Mouse (Mus musculus): ENCODE data around the gene Fitm1. TPM values are rescaled to one million over a fixed set of nuclear protein-coding genes. Genes with fewer than 3 reads are reported as not detected.

The Fitm1 gene
- polyA plus RNA-seq, 1 experiment from 2014 or later: 0.26 TPM

DNA sequence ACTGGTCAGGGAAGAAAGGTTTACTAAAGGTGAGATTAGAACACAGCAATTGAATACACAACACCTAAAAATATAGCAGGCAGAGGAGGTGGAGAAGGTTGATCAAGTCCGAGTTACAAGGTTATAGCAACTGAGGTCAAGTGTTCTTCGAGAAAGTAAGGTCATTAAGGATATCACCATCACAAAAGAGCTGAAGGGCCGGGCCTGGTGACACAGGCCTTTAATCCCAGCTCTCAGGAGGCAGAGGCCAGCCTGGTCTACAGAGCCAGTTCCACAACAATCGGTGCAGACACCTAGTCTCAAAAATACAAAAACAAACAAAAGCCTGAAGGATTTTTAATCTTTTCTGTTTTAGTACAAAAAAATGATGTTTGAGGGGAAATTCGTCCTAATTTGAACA, 24.1 kb upstream of the Fitm1 start:
- no peak for ATAC-seq

DNA sequence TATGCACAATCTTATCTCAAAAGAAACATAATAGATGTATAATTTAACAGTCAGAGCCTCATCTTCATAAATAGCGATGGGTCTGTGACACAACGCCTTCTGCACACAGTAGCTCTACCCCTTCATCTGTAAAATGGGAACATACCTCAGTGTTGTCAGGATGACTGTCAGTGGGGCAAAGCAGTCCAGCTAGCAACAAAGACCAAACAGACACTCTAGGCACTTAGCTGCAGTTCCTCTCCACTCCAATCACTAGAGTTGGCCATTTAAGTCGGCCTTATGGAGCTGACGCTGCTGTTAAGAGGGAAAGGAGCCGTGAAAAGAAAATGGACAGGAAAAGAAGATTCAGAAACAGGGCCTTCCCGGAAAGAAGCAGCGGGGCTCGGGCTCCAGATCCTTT, 23.6 kb upstream of the Fitm1 start:
- no peak for ATAC-seq
- H3K9ac ChIP-seq (ENCODE audit: low read depth, low read length): no peak overlapping the region
- H3K36me3 ChIP-seq (ENCODE audit: control insufficient read depth, insufficient read depth, low read length): peaks cover 10% of the 10 kb centered on the region; the same call in 1 of the 2 replicates
- H3K27ac ChIP-seq (ENCODE audit: low read depth, low read length): no peak overlapping the region
- H3K4me1 ChIP-seq (ENCODE audit: control insufficient read depth, insufficient read depth, low read depth, low read length): no peaks in the 10 kb centered on the region; the same call in 1 of the 2 replicates
- H3K9me3 ChIP-seq (ENCODE audit: control insufficient read depth, low read length): no peaks in the 10 kb centered on the region
- H3K27me3 ChIP-seq (replicated peaks; ENCODE audit: control insufficient read depth, insufficient read depth, low read length): no peaks in the 10 kb centered on the region
- H3K4me2 ChIP-seq (ENCODE audit: low read length): no peak overlapping the region
- no peak overlapping the region for H3K4me3 ChIP-seq (ENCODE audit: low read length)
- WGBS: 85% methylated on average over 8 of the region's 8 CpGs

More for the DNA sequence above, 24.1 kb upstream of the Fitm1 start:
- Histone ChIP-seq H3K4me2 (ENCODE audit: low read length) (no peak overlapping the region), H3K4me3 (ENCODE audit: low read length) (no peak overlapping the region), H3K36me3 (ENCODE audit: control insufficient read depth, insufficient read depth, low read length) (peaks cover 10% of the 10 kb centered on the region; the same call in 1 of the 2 replicates), H3K27me3 (replicated peaks; ENCODE audit: control insufficient read depth, insufficient read depth, low read length) (no peaks in the 10 kb centered on the region), H3K27ac (ENCODE audit: low read depth, low read length) (no peak overlapping the region), H3K9ac (ENCODE audit: low read depth, low read length) (no peak overlapping the region), H3K9me3 (ENCODE audit: control insufficient read depth, low read length) (no peaks in the 10 kb centered on the region), H3K4me1 (ENCODE audit: control insufficient read depth, insufficient read depth, low read depth, low read length) (no peaks in the 10 kb centered on the region)
- 72% methylated on average over 5 of the region's 5 CpGs for WGBS

DNA sequence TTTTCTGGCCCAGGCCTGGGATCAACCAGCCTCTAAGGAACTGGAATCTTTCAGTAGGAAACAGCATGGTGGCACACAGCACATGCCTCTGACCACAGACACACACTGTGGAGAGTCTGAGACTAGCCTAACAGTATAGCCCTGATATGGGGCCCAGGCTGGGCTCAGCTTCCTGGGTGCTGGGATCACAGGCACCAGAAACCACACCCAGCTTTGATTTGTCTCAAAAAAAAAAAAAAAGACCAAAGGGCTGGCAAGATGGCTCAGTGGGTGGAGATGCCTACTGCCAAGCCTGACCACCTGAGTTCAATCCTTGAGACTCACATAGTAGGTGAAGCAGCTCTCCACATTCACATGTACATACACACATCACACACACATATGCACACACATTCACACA, 20.8 kb upstream of the Fitm1 start:
- Histone ChIP-seq H3K4me1 (ENCODE audit: control insufficient read depth, insufficient read depth, low read depth, low read length) (peaks cover 2% of the 10 kb centered on the region), H3K27ac (ENCODE audit: low read depth, low read length) (no peak overlapping the region), H3K4me3 (ENCODE audit: low read length) (no peak overlapping the region)

DNA sequence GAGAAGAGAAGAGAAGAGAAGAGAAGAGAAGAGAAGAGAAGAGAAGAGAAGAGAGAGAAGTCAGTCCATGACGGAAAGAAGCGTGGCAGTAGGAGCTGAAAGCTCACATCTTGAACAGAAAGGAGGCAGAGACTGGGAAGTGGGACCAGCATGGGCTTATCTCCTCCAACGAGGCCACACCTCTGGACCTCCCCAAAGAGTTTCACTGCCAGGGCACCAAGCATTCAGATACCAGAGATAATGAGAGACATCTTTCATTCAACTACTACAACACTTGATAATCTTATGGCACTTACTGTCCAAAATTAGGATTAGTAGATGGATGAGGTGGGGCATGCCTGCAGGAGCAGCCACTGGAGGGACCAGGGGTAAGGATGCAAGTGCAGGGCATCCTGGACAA, 19.6 kb upstream of the Fitm1 start:
- H3K4me2 ChIP-seq (ENCODE audit: low read length): no peak overlapping the region
- WGBS: 87% methylated on average over 3 of the region's 3 CpGs
- H3K4me1 ChIP-seq (ENCODE audit: control insufficient read depth, insufficient read depth, low read depth, low read length): peaks cover 2% of the 10 kb centered on the region
- no peaks in the 10 kb centered on the region for H3K36me3 ChIP-seq (ENCODE audit: control insufficient read depth, insufficient read depth, low read length)
- H3K9me3 ChIP-seq (ENCODE audit: control insufficient read depth, low read length): no peaks in the 10 kb centered on the region
- no peak overlapping the region for H3K4me3 ChIP-seq (ENCODE audit: low read length)
- H3K27ac ChIP-seq (ENCODE audit: low read depth, low read length): no peak overlapping the region
- no peaks in the 10 kb centered on the region for H3K27me3 ChIP-seq (replicated peaks; ENCODE audit: control insufficient read depth, insufficient read depth, low read length)
- H3K9ac ChIP-seq (ENCODE audit: low read depth, low read length): no peak overlapping the region
- ATAC-seq: no peak

More for the DNA sequence above, 20.8 kb upstream of the Fitm1 start:
- Histone ChIP-seq H3K27me3 (replicated peaks; ENCODE audit: control insufficient read depth, insufficient read depth, low read length) (no peaks in the 10 kb centered on the region), H3K36me3 (ENCODE audit: control insufficient read depth, insufficient read depth, low read length) (no peaks in the 10 kb centered on the region), H3K9me3 (ENCODE audit: control insufficient read depth, low read length) (no peaks in the 10 kb centered on the region), H3K4me2 (ENCODE audit: low read length) (no peak overlapping the region), H3K9ac (ENCODE audit: low read depth, low read length) (no peak overlapping the region)
- ATAC-seq: no peak

DNA sequence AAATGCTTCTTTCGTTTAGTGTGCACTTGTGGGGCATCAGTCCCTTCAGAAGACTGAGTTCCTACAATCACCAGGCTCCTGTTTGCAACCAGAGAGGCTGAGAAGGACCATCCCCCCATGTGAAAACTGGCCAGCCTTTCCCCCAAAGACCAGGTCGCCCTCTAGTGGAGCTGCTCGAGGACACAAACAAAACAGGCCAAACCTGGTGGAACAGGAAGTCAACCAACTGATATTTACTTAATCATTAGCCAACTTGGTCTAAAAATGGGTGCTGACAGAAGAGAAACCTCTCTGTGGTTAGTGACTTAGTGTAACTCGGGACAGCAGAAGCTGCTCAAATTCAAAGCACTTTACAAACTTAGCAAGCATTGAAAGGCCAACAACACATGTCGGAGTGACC, 18.4 kb upstream of the Fitm1 start:
- Histone ChIP-seq H3K36me3 (ENCODE audit: control insufficient read depth, insufficient read depth, low read length) (no peaks in the 10 kb centered on the region), H3K27me3 (replicated peaks; ENCODE audit: control insufficient read depth, insufficient read depth, low read length) (no peaks in the 10 kb centered on the region), H3K4me2 (ENCODE audit: low read length) (no peak overlapping the region), H3K4me3 (ENCODE audit: low read length) (no peak overlapping the region), H3K9me3 (ENCODE audit: control insufficient read depth, low read length) (no peaks in the 10 kb centered on the region), H3K27ac (ENCODE audit: low read depth, low read length) (no peak overlapping the region), H3K4me1 (ENCODE audit: control insufficient read depth, insufficient read depth, low read depth, low read length) (peaks cover 13% of the 10 kb centered on the region), H3K9ac (ENCODE audit: low read depth, low read length) (no peak overlapping the region)
- 23% methylated on average over 5 of the region's 5 CpGs for WGBS
- no peak for ATAC-seq

DNA sequence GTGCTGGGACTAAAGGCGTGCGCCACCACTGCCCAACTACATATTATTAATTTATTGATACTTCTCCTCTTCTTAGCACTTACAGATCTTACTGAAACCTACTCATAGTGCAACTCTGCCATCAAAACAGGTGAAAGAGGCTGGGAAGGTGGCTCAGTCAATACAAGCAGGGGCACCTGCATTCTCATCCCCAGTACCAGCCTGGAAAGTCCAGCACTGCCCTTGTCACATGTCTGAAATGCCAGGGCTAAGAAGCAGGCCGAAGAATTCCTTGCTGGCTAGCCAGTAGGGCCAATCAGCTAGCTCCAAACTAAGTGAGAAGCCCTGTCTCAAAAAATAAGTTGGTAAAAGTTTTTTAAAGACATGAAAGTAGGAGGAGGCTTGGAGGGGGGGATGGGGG, 17.8 kb upstream of the Fitm1 start:
- Histone ChIP-seq H3K4me2 (ENCODE audit: low read length) (no peak overlapping the region), H3K9ac (ENCODE audit: low read depth, low read length) (no peak overlapping the region), H3K4me3 (ENCODE audit: low read length) (no peak overlapping the region), H3K27ac (ENCODE audit: low read depth, low read length) (no peak overlapping the region), H3K36me3 (ENCODE audit: control insufficient read depth, insufficient read depth, low read length) (no peaks in the 10 kb centered on the region), H3K27me3 (replicated peaks; ENCODE audit: control insufficient read depth, insufficient read depth, low read length) (no peaks in the 10 kb centered on the region), H3K9me3 (ENCODE audit: control insufficient read depth, low read length) (no peaks in the 10 kb centered on the region), H3K4me1 (ENCODE audit: control insufficient read depth, insufficient read depth, low read depth, low read length) (peaks cover 15% of the 10 kb centered on the region)
- no peak for ATAC-seq
- 85% methylated on average over 3 of the region's 3 CpGs for WGBS

DNA sequence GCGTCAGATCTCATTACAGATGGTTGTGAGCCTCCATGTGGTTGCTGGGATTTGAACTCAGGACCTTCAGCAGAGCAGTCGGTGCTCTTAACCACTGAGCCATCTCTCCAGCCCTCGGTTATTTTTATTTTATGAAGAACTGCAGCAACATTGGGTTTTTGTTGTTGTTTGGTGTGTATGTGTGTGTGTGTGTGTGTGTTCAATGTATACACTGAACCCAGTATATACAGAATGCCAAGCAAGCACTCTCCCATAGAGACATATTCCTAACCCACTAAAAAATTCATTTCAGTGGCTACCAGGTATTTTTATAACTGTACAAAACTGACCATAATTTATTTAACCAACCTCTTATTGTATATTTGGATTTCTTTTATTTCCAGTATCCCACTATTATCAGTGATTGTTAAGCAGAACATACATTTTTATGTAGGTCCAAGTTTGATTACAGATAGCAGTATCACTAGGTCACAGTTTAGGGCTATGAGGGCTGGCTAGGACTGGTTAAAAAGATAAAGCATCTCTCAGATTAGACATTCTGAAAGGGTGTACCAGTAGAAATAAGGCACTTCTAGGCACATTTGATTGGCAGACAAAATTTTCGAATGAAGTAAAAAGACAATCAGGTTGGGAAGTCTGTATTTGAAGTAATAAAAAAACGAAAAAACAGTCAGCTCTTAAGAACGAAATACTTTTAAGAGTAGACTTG, 16.5 kb upstream of the Fitm1 start:
- Histone ChIP-seq H3K4me3 (ENCODE audit: low read length) (peak overlapping the region; percentile 67; the same call in 1 of the 2 replicates), H3K9ac (ENCODE audit: low read depth, low read length) (no peak overlapping the region; the same call in 1 of the 2 replicates), H3K36me3 (ENCODE audit: control insufficient read depth, insufficient read depth, low read length) (peaks cover 5% of the 10 kb centered on the region; the same call in 1 of the 2 replicates), H3K4me2 (ENCODE audit: low read length) (peak overlapping the region; percentile 68), H3K27me3 (replicated peaks; ENCODE audit: control insufficient read depth, insufficient read depth, low read length) (no peaks in the 10 kb centered on the region), H3K27ac (ENCODE audit: low read depth, low read length) (no peak overlapping the region; the same call in 1 of the 2 replicates), H3K4me1 (ENCODE audit: control insufficient read depth, insufficient read depth, low read depth, low read length) (peaks cover 15% of the 10 kb centered on the region), H3K9me3 (ENCODE audit: control insufficient read depth, low read length) (no peaks in the 10 kb centered on the region)
- 62% methylated on average over 6 of the region's 6 CpGs for WGBS
- no peak for ATAC-seq

DNA sequence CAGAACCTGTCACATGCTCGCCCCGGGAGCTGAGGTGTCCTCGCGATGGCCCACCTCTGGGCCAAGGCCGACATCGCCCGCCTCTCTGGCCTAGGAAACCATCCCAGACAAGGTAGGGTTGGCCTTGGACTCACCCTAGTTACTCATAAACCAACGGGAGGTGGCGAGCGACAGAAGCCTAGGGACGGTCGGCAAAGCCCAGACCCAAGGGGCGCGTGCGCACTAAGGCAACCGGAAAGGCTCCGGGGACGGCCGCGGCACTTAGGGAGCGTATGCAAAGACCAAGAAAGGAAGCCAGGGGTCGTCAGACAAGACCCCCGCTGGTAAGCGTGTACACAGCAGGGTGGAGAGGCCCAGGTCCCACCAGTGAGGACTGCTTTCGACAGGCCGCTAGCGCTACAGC, 15.6 kb upstream of the Fitm1 start, which contains the start of gene Dcaf11:
TSS of gene Dcaf11 (plus strand) at position 208 of the 403 bp plus-strand sequence.
- peak within 1 kb of the TSS; percentile 98 for H3K27ac ChIP-seq (ENCODE audit: low read depth, low read length)
- peaks cover 15% of the 10 kb centered on the region for H3K4me1 ChIP-seq (ENCODE audit: control insufficient read depth, insufficient read depth, low read depth, low read length)
- peak within 1 kb of the TSS; percentile 67 for H3K4me3 ChIP-seq (ENCODE audit: low read length)
- H3K36me3 ChIP-seq (ENCODE audit: control insufficient read depth, insufficient read depth, low read length): peaks cover 5% of the 10 kb centered on the region
- H3K27me3 ChIP-seq (replicated peaks; ENCODE audit: control insufficient read depth, insufficient read depth, low read length): no peaks in the 10 kb centered on the region
- H3K4me2 ChIP-seq (ENCODE audit: low read length): peak within 1 kb of the TSS; percentile 87
- H3K9ac ChIP-seq (ENCODE audit: low read depth, low read length): peak within 1 kb of the TSS; percentile 88
- no peaks in the 10 kb centered on the region for H3K9me3 ChIP-seq (ENCODE audit: control insufficient read depth, low read length)
- WGBS: under 1% methylated on average over 27 of the region's 27 CpGs
- peak; percentile 76 for ATAC-seq

DNA sequence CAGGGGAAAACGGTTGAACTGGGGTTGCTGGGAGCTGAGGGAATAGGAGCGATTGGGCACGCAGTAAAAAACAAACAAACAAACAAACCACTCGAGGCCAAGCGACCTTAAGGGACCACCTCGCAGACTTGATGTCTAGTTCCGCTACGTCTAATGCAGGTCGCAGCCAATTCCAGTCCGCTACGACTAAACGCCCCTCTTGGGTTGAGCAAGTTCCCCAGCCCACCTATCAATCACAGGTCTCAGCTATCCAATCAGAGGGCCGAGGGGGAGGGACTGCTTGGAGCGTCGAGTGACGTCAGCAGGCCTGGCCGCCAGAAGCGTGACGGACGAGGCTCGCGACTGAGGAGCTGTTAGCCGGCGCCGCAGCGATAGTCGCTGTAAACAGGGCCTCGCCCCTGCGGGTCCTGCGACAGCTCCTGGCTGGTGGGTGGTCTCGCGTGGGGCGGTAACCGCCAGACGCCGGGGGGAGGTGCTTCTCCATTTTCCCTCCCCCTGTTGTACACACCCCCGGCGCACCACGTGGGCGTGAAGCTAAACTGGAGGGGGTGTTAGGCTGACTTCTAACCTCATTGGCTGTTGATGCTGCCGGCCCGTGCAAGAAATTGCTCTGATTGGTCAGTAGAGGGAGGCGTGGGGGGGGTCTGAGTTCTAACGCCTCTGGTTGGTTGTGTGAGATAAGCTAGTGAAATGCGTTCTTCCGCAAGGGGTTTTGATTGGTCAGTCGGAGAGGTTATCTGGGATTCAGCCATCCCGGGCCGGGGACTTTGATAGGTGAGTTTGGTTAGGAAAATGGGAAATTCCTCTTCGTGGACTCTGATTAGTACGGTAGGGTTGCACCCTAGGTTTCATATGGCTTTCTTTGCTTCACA, 15.0 kb upstream of the Fitm1 start, which contains the start of gene A730061H03Rik:
TSS of gene A730061H03Rik (minus strand) at position 205 of the 872 bp plus-strand sequence.
- H3K9ac ChIP-seq (ENCODE audit: low read depth, low read length): peak within 1 kb of the TSS; percentile 88
- peak within 1 kb of the TSS; percentile 98 for H3K27ac ChIP-seq (ENCODE audit: low read depth, low read length)
- under 1% methylated on average over 47 of the region's 51 CpGs for WGBS
- H3K9me3 ChIP-seq (ENCODE audit: control insufficient read depth, low read length): no peaks in the 10 kb centered on the region
- peak within 1 kb of the TSS; percentile 67 for H3K4me3 ChIP-seq (ENCODE audit: low read length)
- peak; percentile 96 for ATAC-seq
- H3K4me1 ChIP-seq (ENCODE audit: control insufficient read depth, insufficient read depth, low read depth, low read length): peaks cover 15% of the 10 kb centered on the region
- peak within 1 kb of the TSS; percentile 87 for H3K4me2 ChIP-seq (ENCODE audit: low read length)
- peaks cover 8% of the 10 kb centered on the region for H3K36me3 ChIP-seq (ENCODE audit: control insufficient read depth, insufficient read depth, low read length)
- H3K27me3 ChIP-seq (replicated peaks; ENCODE audit: control insufficient read depth, insufficient read depth, low read length): no peaks in the 10 kb centered on the region
